Mouse (Mus musculus): ENCODE data around the gene Dhx16.

The Dhx16 gene

DNA sequence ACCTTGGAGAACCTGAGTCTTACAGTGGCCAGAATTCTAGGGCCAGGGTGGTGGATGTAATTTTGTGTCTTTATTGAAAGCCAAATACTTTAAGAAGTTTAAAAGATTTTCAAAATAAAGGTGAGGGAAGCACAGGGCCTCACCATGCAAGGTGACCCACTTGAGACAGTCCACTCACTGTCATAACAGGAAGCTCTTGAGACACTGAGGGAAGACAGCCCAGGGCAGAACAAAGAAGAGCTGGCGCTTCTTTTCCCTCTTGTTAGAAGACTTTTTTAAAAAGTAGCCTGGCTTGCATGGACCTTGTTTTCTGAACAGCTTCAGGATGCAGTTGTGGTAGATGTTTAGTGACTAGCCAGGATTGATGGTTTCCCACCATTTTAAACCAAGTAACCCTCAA lies 40.8 kb downstream of the Dhx16 start:
- ATAC-seq (ENCODE audit: low TSS enrichment) = no peak

DNA sequence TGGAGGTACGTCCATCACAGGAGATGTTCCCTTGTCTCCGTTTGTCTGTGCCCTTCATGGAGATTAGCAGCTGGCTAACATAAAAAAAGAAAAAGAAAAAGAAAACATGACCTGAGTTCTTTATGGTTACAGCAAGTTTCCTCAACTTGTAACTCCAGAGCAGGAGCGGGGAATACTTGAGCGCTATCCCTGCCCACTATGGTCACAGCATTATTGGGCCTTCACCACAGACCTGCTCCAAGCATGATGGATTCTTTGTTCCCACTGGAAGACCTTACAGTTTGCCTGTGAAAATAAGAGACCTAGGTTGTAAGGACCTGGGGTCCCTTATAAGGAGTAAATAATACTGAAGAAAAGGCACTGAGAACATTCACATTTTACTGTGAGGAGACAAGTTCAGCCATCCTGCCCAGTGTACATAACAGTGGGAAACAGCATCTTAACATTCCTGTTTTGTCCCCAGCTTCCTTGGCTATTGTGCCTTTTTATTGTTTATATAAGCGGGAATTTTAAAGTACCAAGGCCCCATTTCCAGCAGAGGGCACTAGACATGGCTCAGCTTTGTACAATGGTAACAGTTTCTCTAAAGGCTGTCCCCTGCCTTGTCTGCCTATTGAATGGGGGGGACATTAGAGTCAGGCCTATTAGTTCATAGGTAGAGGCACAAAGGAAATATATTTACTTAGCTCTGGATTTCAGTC lies 41.4 kb downstream of the Dhx16 start:
- no peak for ATAC-seq (ENCODE audit: low TSS enrichment)

DNA sequence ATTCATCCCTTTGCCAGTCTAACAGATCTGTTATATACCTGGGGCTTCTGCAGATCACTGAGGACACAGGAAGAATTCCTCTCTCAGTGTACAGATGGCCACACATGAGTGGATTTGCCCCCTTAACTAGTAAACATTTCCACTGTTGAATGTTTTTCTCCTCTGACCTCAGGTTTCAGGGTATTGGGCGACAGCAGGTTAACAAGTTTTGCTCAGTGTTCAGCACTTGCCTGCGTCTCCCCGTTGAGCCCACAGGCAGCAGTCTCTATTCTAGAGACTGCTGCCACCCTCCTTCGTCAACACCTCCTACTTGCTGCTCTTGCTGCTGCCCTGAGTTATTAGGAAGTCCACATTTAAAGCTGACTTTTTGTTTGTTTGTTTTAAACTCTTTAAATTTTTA lies 42.1 kb downstream of the Dhx16 start:
- ATAC-seq (ENCODE audit: low TSS enrichment) = no peak

DNA sequence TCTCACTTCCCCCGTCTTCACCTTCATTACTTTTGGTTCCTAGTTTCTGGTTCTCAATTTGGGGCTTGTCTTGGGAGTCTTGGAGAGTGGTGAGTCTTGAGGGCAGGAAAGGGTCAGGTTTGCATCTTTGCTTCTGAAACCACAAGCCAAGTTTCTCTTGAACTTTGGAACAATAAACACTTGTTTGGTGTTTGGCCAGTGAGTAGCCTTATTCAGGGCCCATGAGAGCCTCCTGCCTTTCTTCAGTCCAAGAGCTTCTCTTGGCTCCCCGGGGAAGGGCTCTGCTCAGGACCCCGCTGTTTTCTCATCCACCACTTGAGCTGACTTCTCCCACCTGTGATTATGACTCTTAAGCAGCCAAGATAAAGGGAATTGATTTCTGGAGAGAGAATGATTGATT lies 42.9 kb downstream of the Dhx16 start:
- ATAC-seq (ENCODE audit: low TSS enrichment) = no peak

DNA sequence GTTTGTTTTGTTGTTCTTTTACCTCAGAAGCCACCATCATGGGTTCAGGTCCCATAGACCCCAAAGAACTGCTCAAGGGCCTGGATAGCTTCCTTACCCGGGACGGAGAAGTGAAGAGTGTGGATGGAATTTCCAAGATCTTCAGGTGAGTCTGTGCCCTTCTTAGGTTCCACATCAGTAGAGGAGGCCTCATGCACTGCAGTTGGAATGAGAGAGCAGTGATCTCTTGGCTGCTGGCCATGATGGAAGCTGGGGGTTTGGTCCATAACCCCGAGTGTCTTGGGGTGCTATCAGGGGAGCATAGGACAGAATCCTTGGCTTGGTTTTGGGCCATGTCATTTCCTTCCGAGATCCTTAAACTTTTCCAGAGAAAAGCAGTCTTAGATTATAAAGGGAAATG lies 43.7 kb downstream of the Dhx16 start:
- no peak for ATAC-seq (ENCODE audit: low TSS enrichment)

DNA sequence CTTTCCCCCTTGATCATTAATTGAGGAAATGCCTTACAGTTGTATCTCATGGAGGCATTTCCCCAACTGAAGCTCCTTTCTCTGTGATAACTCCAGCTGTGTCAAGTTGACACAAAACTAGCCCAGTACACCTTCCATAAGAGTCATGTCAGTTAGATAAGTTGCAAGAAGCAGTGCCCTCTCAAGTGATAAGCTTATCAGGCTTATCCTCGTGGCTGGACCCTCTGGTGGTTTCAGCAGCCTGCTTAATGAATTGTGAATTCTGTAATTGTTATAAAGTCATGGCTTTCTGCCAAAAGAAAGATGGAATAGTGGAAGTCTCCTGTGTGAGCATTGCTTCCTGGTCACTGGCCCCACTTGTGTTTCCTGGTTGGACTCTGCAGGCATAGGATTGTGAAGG lies 47.9 kb downstream of the Dhx16 start:
- no peak for ATAC-seq (ENCODE audit: low TSS enrichment)

DNA sequence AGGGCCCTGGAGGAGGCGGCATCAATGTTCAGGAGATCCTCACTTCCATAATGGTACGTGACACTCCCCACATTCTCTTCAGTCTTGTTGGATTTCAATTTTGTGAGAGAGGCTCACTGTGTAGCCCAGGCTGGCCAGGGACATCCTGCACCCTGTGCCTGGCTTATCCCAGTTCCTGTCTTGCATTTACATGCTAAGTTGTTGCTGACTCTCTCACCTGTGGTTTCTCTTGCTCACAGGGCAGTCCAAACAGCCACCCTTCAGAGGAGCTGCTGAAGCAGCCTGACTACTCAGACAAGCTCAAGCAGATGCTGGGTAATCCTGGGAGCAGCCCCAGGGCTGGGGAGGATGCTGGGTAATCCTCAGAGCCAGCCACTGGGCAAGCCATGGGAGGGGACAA lies 49.9 kb downstream of the Dhx16 start:
- ATAC-seq (ENCODE audit: low TSS enrichment) = no peak

DNA sequence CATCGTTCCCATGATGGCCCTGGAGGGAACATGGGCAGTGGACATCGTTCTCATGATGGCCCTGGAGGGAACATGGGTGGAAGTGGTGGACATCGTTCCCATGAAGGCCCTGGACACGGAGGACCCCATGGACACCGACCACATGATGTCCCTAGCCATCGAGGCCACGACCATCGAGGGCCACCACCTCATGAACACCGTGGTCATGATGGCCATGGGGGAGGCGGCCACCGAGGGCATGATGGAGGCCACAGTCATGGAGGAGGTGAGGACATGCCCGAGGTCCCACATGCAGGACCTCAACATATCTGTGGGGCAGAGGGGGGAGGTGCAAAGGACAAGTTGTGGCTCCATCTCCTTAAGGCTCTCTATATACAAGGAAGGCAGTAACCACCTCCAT lies 51.0 kb downstream of the Dhx16 start:
- ATAC-seq (ENCODE audit: low TSS enrichment) = no peak

DNA sequence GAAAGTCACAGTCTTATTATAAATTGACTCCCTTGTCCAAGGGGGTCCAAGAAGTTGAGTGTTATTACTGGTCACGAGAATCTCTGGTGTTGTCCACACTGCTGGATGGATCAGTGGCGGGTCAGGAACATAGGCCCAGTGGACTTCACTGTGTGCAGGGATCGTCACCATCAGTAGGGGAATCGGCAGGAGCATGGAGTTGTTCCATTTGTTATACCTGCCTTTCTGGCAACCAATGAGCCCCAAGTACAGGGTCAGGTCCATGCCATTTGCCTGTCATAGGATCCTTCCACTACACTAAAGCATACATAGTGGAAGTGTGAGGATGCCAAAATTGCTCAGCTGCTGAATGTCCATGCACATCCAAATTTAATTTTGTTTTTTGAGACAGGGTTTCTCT lies 53.0 kb downstream of the Dhx16 start:
- no peak for ATAC-seq (ENCODE audit: low TSS enrichment)

DNA sequence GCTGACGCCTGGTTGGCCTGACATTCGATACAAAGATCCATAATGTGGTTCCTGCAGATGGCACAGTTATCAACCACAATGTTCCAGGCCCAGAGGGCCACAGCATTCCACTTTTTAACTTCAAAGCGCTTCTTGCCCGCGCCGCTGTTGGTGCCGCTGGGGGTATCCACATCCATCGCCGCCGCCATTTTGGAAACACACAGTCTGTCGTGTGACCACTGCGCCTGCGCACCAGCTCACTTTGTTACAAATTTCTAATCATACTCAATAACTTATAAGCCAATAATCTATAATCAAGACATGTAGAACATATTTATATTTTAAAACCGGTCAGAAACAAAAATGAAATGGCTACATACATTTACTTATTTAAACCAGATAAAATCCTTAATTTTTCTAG lies 56.1 kb downstream of the Dhx16 start:
- peak; percentile 79 for ATAC-seq (ENCODE audit: low TSS enrichment)

DNA sequence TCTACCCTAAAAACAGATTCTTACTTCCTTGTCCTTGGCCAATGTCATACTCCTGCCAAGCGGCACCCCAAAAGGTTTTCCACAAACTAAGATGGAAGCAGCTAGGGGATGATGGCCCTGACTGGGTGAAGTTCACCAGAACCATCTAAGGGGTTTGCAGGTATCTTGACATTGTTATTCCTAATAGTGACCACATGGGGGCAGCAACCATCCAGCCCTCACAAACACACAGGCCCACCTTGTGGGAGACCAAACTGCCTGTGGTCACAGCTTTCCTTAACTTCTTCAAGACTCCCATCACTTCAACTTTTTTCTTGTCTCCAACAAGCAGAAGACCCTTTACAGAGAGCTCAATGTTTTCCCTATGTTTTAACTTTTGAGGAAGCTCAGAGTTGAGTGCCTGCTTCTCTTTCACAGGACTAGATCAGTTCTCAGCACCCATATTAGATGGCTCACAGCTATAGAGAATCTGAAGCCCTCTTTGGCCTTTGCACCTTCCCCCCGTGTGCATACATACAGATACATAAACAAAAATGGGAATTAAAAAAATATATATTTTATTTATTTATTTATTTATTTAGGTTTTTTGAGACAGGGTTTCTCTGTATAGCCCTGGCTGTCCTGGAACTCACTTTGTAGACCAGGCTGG lies 58.2 kb downstream of the Dhx16 start:
- peak; percentile 74; the same call in 1 of the 2 replicates for ATAC-seq (ENCODE audit: low TSS enrichment)

DNA sequence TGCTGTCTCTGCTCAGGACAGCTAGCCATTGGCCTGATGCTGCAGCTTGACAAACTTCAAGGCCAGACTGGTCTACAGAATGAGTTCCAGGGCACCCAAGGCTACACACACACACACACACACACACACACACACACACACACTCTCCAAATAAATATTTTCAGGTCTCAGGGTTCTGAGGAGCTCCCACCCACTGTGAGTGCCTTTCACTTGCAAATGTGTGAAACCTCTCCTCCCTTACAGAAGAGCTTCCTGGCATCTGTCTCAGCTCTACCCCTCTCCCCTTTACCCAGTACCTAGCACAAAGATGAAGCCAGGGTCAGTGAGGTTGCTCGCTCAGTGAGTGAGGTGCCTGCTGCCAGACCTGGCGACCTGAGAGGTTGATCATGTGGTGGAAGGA lies 59.5 kb downstream of the Dhx16 start:
- no peak for ATAC-seq (ENCODE audit: low TSS enrichment)

DNA sequence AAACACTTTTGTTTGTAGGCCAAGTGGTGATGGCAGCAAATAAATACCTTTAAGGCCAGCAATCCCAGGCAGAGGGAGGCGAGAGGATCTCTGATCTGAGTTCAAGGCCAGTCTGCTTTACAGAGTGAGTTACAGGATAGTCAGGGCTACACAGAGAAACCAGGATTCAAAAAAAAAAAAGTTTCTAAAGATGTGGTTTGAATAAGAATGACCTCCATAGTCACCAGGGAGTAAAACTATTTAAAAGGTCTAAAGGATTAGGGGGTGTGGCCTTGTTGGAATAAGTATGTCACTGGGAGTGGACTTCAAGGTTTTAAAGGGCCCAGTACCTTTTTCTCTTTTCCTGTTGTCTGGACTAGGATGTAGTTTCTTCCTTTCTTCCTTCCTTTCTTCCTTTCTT lies 60.3 kb downstream of the Dhx16 start:
- no peak for ATAC-seq (ENCODE audit: low TSS enrichment)
